Mouse (Mus musculus) neural tube, embryonic 12.5 days (tissue): ENCODE results near the gene Tmed9. TPM values are rescaled to one million over a fixed set of nuclear protein-coding genes. Genes with fewer than 3 reads are reported as not detected.
"Not testable (repeated sequence)": the region's sequence is repeated elsewhere in the genome, so short reads cannot be mapped to it uniquely, and the experiment has no call there.

Experiments
- ATAC-seq: fragments of 200-750 bp; cut with Nextera tagmentation; 2 replicates; pipeline ENCODE4 v1.8.0; 2017; ENCODE audit warnings: low read depth, mild to moderate bottlenecking, moderate TSS enrichment, moderate library complexity; ENCODE audit not compliant: low FRiP score
- H3K27ac ChIP-seq: fragments of 300-500 bp; sonication (generic); 2 replicates; pipeline ENCODE4 v1.5.1; 2016
- H3K27me3 ChIP-seq: fragments of 300-500 bp; sonication (generic); replicated peaks from 2 replicates; pipeline ENCODE4 v1.6.1; 2016; ENCODE audit warnings: mild to moderate bottlenecking
- H3K36me3 ChIP-seq: fragments of 300-500 bp; sonication (generic); 2 replicates; pipeline ENCODE4 v1.6.1; 2016; ENCODE audit warnings: mild to moderate bottlenecking
- H3K4me1 ChIP-seq: fragments of 300-500 bp; sonication (generic); 2 replicates; pipeline ENCODE4 v1.6.1; 2016
- H3K4me2 ChIP-seq: fragments of 300-500 bp; sonication (generic); replicated peaks from 2 replicates; pipeline ENCODE4 v1.6.1; 2016; ENCODE audit warnings: mild to moderate bottlenecking
- H3K4me3 ChIP-seq: fragments of 300-500 bp; sonication (generic); 2 replicates; pipeline ENCODE4 v1.5.1; 2016
- H3K9ac ChIP-seq: fragments of 300-500 bp; sonication (generic); 2 replicates; pipeline ENCODE4 v1.6.1; 2016; ENCODE audit warnings: mild to moderate bottlenecking
- H3K9me3 ChIP-seq: fragments of 300-500 bp; sonication (generic); 2 replicates; pipeline ENCODE4 v1.6.1; 2016; ENCODE audit warnings: mild to moderate bottlenecking
- WGBS: fragments of 180-500 bp; shearing (Covaris S2); methylation state at CpG from one replicate; pipeline ENCODE4 v1.1.7; 2016; 5-methylcytosine and 5-hydroxymethylcytosine counted together
- polyA plus RNA-seq: library from polyadenylated mRNA; unstranded; fragments of >200 nt; fragmentation: Nextera tagmentation; extraction: Ambion mirVana; gene quantifications from 2 replicates; pipeline ENCODE4 v1.2.1, GENCODE M21; 2016

Tmed9 gene
- polyA plus RNA-seq, 1 experiment from 2014 or later, result 109 TPM

DNA sequence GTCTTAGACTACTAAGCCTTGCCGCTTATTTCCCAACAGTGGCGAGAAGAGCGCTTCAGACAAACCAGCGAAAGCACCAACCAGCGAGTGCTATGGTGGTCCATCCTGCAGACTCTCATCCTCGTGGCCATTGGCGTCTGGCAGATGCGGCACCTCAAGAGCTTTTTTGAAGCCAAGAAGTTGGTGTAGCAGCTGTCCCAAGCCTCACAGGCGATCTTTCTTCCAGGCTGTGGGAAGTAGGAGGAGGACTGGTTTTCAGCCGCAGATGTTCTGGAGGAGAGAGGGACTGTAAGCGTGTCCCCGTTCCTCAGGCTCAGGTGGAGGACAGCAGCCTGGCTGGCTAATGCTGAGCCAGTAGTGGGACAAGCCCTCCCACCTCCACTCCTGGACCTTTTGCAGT is 23.3 kb downstream of the Tmed9 start:
- Histone ChIP-seq H3K9ac (no peak overlapping the region), H3K36me3 (peaks cover 41% of the 10 kb centered on the region), H3K9me3 (no peaks in the 10 kb centered on the region), H3K27me3 (no peaks in the 10 kb centered on the region), H3K4me2 (no peak overlapping the region), H3K4me3 (no peak overlapping the region), H3K27ac (no peak overlapping the region), H3K4me1 (peaks cover 16% of the 10 kb centered on the region)
- 95% methylated on average over 12 of the region's 12 CpGs for WGBS
- no peak for ATAC-seq

DNA sequence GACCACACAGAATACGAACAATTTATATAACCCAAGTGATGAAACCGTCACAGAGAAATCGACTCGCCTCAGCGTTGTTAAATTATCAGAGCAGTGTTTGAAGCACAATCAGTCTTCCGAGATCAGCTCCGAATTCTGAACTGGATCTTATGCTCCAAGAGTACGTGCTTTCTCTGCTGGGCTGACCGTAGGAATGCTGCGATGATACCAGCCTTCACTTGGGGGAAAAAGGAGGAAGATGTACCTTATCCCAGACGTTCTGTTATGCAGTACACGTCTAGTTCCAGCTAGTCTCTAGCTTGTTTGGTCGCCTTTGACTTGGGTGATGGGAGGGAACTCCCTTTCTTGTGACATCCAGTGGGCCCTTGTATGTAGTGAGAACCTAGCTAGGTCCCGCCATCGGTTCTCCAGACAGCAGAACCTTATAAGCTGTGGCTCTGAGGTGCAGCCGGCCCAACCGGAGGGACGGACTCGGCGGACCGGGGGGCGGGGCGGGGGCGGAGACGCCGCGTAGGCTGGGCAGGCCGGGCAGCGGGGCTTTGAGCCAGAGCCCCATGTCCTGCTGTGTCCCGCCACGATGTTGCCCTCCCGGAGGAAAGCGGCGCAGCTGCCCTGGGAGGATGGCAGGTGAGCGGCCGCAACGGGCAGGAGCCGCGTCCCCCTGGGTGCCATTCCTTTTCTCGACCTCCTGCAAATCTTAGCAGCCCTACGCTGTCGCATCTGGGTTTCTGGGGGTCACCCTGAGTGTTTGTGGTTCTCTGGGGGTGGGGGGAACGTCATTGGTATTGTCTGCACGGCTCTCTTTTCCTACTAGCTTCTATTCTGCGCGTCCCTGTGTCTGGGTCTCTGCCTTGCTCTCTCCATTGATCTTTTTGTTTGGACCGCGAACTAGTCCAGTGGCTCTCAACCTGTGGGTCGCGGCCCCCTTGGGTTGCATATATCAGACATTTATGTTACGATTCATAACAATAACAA is 26.3 kb downstream of the Tmed9 start, which contains the start of gene B4galt7:
B4galt7 (plus strand) TSS at position 331 of the 975 bp plus-strand sequence.
- Histone ChIP-seq H3K4me2 (peak within 1 kb of the TSS; percentile 68), H3K27me3 (no peaks in the 10 kb centered on the region), H3K36me3 (peaks cover 46% of the 10 kb centered on the region), H3K9me3 (no peaks in the 10 kb centered on the region), H3K4me1 (peaks cover 11% of the 10 kb centered on the region), H3K4me3 (peak within 1 kb of the TSS; percentile 77), H3K9ac (peak within 1 kb of the TSS; percentile 83), H3K27ac (peak within 1 kb of the TSS; percentile 11; the same call in 1 of the 2 replicates)
- ATAC-seq, result peak; percentile 85
- WGBS, result 9% methylated on average over 51 of the region's 51 CpGs

DNA sequence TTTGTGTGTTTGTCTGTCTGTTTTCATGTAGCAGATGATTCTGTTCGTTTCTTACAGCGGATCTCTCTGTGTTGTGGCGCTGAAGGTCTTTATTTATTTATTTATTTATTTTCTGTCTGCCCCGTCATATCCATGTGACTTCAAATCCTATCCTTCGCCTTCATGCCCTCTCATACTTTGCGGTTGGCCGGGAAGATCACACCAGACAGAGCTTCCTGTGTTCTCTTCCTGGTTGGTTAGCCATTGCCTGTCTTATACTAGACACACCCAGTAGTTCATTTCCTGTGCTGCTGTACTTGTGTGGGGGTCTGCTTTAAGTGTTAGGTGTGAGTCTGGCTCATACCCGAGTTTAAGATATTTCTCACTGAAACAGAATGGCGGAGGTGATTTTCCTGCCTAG is 27.1 kb downstream of the Tmed9 start:
- Histone ChIP-seq H3K27ac (no peak overlapping the region), H3K9me3 (no peaks in the 10 kb centered on the region), H3K27me3 (no peaks in the 10 kb centered on the region), H3K4me3 (peak overlapping the region; percentile 77), H3K9ac (peak overlapping the region; percentile 83), H3K36me3 (peaks cover 39% of the 10 kb centered on the region), H3K4me2 (peak overlapping the region; percentile 68), H3K4me1 (peaks cover 11% of the 10 kb centered on the region)
- 0 out of 2 replicates have a peak, but pooled peaks have one; percentile 6 for ATAC-seq
- WGBS, result 29% methylated on average over 9 of the region's 9 CpGs

DNA sequence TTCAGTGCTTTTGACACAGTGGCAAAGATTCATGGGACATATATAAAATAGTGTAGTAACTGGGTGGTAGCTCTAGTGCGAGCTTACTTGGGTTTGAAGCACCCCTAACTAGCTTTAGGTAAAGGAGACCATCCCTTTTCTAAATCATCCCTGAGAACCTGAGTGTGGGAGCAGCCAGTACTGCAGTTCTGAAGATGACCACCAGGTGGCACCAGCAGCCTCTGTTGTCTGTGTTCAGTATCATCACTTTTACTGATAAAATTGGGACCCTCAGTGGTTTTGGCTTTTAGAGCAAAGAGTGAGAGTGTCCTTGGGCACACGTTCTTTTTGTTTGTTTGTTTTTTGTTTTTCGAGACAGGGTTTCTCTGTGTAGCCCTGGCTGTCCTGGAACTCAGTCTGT is 28.1 kb downstream of the Tmed9 start:
- Histone ChIP-seq H3K27ac (no peak overlapping the region), H3K4me2 (no peak overlapping the region; the same call in 1 of the 2 replicates), H3K9me3 (no peaks in the 10 kb centered on the region), H3K27me3 (no peaks in the 10 kb centered on the region), H3K4me3 (no peak overlapping the region), H3K9ac (no peak overlapping the region), H3K36me3 (peaks cover 39% of the 10 kb centered on the region), H3K4me1 (peaks cover 11% of the 10 kb centered on the region)
- ATAC-seq, result no peak
- WGBS, result 8% methylated on average over 3 of the region's 3 CpGs

- Histone ChIP-seq H3K36me3 (peaks cover 51% of the 10 kb centered on the region), H3K27ac (no peak overlapping the region), H3K4me3 (no peak overlapping the region), H3K4me1 (peaks cover 11% of the 10 kb centered on the region), H3K9ac (no peak overlapping the region), H3K4me2 (no peak overlapping the region), H3K27me3 (no peaks in the 10 kb centered on the region), H3K9me3 (no peaks in the 10 kb centered on the region)
- WGBS, result 92% methylated on average over 3 of the region's 3 CpGs
- ATAC-seq, result no peak
Measured at GRCm38 (mm10) chr13:55604606-55605005, 31.1 kb downstream of the Tmed9 start.

DNA sequence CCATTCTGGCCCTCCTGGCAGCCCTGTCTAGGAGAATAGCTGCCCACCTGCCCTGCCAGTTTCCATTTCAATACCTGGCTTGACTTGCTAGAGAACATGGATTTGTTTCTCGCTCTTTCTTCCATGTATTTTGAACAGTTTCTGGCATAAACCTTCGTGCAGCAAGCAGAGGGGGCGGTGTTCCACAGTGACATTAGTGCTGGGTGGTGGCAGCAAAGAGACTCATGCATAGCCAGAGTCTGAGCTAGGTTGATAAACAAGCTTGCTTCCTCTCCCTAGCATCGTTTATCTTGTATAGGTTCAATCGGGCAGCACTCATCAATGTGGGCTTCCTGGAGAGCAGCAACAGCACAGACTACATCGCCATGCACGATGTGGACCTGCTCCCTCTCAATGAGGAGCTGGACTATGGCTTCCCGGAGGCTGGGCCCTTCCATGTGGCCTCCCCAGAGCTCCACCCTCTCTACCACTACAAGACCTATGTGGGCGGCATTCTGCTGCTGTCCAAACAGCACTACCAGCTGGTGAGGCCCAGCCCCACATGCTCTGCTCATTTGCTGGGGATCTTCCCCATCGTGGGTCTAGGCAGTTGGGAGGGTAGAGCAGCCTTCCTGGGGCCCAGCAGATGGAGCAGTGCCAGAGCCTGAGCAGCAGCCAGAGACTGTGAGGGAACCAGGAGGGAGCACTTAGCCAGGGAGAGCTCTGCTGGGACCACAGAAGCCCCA is 33.5 kb downstream of the Tmed9 start:
- Histone ChIP-seq H3K4me3 (no peak overlapping the region), H3K36me3 (peaks cover 63% of the 10 kb centered on the region)

GRCm38 (mm10) chr13:55607624-55608006 is 34.1 kb downstream of the Tmed9 start:
- no peak overlapping the region for H3K9ac ChIP-seq
- no peak overlapping the region for H3K4me3 ChIP-seq
- no peak overlapping the region for H3K27ac ChIP-seq
- H3K4me1 ChIP-seq, result no peaks in the 10 kb centered on the region
- H3K4me2 ChIP-seq, result no peak overlapping the region
- peaks cover 63% of the 10 kb centered on the region for H3K36me3 ChIP-seq
- no peaks in the 10 kb centered on the region for H3K9me3 ChIP-seq
- no peak for ATAC-seq
- 91% methylated on average over 2 of the region's 2 CpGs for WGBS
- H3K27me3 ChIP-seq, result no peaks in the 10 kb centered on the region

More for the DNA sequence above, 33.5 kb downstream of the Tmed9 start:
- H3K4me2 ChIP-seq, result no peak overlapping the region
- H3K27me3 ChIP-seq, result no peaks in the 10 kb centered on the region
- H3K4me1 ChIP-seq, result peaks cover 4% of the 10 kb centered on the region; the same call in 1 of the 2 replicates
- no peaks in the 10 kb centered on the region for H3K9me3 ChIP-seq
- 84% methylated on average over 10 of the region's 10 CpGs for WGBS
- no peak overlapping the region for H3K9ac ChIP-seq
- H3K27ac ChIP-seq, result no peak overlapping the region
- no peak for ATAC-seq

DNA sequence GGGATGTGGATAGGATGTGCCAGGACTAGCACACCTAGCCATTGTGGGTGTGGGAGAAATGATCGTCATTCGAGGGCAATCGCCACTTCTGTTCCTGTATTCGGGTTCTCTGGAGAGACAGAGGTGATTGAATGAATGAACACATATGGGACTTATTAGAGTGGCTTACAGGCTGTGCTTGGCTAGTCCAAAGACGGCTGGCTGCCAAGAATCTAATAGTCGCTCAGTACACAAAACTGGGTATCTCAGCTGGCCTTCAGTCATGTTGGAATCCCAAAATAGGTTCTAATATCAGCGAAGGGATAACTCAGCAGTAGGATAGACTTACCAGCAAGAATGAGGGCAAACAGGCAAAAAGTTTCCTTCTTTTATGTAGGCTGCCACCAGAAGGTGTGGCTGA is 38.5 kb downstream of the Tmed9 start:
- H3K9me3 ChIP-seq, result no peaks in the 10 kb centered on the region
- H3K4me1 ChIP-seq, result no peaks in the 10 kb centered on the region
- H3K9ac ChIP-seq, result no peak overlapping the region
- peaks cover 38% of the 10 kb centered on the region for H3K36me3 ChIP-seq
- H3K27ac ChIP-seq, result no peak overlapping the region
- ATAC-seq, result no peak
- no peaks in the 10 kb centered on the region for H3K27me3 ChIP-seq
- no peak overlapping the region for H3K4me2 ChIP-seq
- WGBS, result 90% methylated on average over 7 of the region's 7 CpGs
- no peak overlapping the region for H3K4me3 ChIP-seq

DNA sequence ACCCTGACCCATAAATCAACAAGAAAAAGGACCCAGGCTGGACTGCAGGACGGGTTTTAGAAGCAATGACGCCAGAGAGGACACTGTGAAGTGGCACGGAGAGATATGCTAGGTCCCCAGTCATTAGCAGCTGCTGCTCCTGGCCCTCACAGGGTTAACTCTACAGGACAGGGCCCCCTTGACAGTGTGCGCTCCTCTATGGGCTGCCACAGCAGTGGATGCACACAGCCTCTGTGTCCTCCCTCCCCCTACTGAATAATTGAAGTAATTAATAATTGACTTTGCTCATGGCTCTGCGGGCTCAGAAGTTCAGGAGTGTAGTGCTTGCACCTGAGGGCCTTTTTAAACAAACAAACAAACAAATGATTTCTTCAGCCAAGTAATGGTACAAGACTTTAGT is 39.9 kb downstream of the Tmed9 start:
- no peak for ATAC-seq
- Histone ChIP-seq H3K4me3 (no peak overlapping the region), H3K27ac (no peak overlapping the region), H3K36me3 (peaks cover 23% of the 10 kb centered on the region), H3K27me3 (no peaks in the 10 kb centered on the region), H3K9me3 (no peaks in the 10 kb centered on the region), H3K4me2 (no peak overlapping the region), H3K9ac (no peak overlapping the region), H3K4me1 (no peaks in the 10 kb centered on the region)
- 45% methylated on average over 5 of the region's 5 CpGs for WGBS

DNA sequence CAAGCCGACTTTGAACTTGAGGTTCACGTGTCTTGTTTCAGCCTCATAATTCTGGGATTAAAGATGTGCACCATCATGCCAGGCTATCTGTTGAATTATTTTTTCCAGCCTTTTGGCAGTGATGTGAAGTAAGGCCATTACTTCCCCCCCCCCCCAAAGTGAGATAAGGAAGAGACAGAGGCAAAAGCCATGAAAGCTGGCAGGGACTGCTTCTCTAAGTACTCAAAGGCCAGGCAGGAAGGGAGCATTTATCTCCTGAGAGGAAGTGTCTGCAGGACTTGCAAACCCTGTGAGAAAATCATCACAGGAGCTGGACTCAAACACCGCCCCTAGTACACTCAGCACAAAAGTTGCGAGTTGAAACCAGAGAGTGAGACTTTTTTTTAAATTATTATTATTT is 45.8 kb downstream of the Tmed9 start:
- Histone ChIP-seq H3K4me3 (no peak overlapping the region), H3K9me3 (no peaks in the 10 kb centered on the region), H3K27me3 (no peaks in the 10 kb centered on the region), H3K4me1 (peaks cover 11% of the 10 kb centered on the region), H3K9ac (no peak overlapping the region), H3K36me3 (no peaks in the 10 kb centered on the region), H3K4me2 (no peak overlapping the region), H3K27ac (no peak overlapping the region)
- WGBS, result 94% methylated on average over 4 of the region's 4 CpGs
- no peak for ATAC-seq

- no peak for ATAC-seq
- no peaks in the 10 kb centered on the region for H3K9me3 ChIP-seq
- no peak overlapping the region for H3K27ac ChIP-seq
- H3K4me1 ChIP-seq, result peaks cover 19% of the 10 kb centered on the region
- no peak overlapping the region for H3K4me3 ChIP-seq
- WGBS, result 87% methylated on average over 2 of the region's 2 CpGs
- no peak overlapping the region for H3K4me2 ChIP-seq
- H3K36me3 ChIP-seq, result peaks cover 4% of the 10 kb centered on the region; the same call in 1 of the 2 replicates
- no peaks in the 10 kb centered on the region for H3K27me3 ChIP-seq
- H3K9ac ChIP-seq, result no peak overlapping the region
Measured at GRCm38 (mm10) chr13:55620275-55620674, 46.7 kb downstream of the Tmed9 start.

DNA sequence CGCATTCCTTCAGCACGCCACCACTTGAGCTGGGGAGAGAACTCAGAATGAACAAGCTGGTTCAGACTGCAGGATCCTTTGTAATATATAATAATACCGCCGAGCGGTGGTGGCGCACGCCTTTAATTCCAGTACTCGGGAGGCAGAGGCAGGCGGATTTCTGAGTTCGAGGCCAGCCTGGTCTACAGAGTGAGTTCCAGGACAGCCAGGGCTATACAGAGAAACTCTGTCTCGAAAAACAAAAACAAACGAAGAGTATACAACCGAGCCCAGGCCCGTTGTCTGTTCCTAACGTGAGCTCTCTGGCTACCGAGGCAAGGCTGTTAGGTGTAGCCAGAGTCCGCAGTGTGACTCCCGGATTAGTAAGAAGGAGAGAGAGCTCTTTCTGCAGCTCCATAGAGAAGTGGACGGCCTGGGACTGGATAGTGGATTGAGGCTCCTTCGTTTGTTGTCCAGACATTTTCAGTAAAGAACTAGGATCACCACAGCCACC is 48.7 kb downstream of the Tmed9 start:
- not testable (repeated sequence) for ATAC-seq, H3K27ac ChIP-seq
- WGBS, result 29% methylated on average over 20 of the region's 20 CpGs

More for the DNA sequence above, 48.7 kb downstream of the Tmed9 start:
- Histone ChIP-seq H3K4me3 (peak overlapping the region; percentile 62), H3K36me3 (peaks cover 13% of the 10 kb centered on the region), H3K9ac (peak overlapping the region; percentile 76), H3K4me1 (peaks cover 19% of the 10 kb centered on the region), H3K4me2 (peak overlapping the region; percentile 79)
- not testable (repeated sequence) for H3K9me3 ChIP-seq, H3K27me3 ChIP-seq
